Mouse (Mus musculus): Measurements from ENCODE around the gene Zic4. TPM values are rescaled to one million over a fixed set of nuclear protein-coding genes. Genes with fewer than 3 reads are reported as not detected.

Zic4 gene
- polyA plus RNA-seq, 1 experiment: 0.02 TPM

DNA sequence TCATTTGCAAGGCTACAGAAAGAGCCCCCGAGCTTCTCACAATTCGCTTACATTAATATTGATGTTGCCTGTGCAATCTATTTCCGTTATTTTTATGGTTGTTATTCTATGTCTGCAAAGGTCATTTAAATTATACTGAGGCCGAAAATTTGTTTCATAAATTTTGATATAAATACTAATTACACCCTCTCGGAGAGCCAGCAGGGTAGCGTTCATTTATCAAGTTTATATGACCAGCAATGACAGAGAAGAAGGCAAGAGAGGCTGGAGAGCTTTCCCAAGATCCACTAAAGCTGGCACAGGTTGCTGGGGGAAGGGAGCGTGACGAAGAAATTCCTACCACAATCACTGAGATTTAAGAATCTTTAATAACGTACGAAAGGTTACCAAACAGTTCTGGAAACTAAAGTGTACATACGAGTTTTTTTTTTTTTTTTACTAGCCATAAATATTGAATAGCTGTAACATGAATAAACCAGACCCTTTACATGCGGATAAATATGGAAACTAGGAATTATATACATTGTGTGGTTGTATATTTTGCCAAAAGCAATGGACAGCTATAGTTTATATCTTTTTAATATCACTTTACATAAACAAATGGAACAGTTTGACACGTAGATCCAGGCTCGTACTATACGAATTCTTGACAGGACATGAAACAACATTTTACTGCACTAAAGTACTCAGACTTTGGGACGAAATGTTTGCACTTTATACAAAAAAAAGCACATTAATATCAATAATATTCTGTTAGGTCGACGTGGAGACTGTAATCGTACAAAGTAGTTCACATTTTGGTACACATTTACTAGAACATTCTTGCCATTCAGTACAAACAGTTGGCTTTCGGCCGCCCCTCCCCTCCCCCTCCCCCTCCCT lies 1.8 kb upstream of the Zic4 start:
- H3K9me3 ChIP-seq (ENCODE audit: control insufficient read depth, low read length): peaks cover 5% of the 10 kb centered on the region; the same call in 1 of the 2 replicates
- no peak overlapping the region for H3K4me3 ChIP-seq (replicated peaks)
- H3K27me3 ChIP-seq (ENCODE audit: control insufficient read depth): peaks cover 96% of the 10 kb centered on the region
- no peaks in the 10 kb centered on the region for H3K36me3 ChIP-seq (ENCODE audit: control insufficient read depth)
- no peaks in the 10 kb centered on the region for H3K4me1 ChIP-seq (ENCODE audit: control insufficient read depth)
- TF ChIP-seq TAL1 (IDR thresholded peaks at IDR 0.05; ENCODE audit: low read length): no peak

DNA sequence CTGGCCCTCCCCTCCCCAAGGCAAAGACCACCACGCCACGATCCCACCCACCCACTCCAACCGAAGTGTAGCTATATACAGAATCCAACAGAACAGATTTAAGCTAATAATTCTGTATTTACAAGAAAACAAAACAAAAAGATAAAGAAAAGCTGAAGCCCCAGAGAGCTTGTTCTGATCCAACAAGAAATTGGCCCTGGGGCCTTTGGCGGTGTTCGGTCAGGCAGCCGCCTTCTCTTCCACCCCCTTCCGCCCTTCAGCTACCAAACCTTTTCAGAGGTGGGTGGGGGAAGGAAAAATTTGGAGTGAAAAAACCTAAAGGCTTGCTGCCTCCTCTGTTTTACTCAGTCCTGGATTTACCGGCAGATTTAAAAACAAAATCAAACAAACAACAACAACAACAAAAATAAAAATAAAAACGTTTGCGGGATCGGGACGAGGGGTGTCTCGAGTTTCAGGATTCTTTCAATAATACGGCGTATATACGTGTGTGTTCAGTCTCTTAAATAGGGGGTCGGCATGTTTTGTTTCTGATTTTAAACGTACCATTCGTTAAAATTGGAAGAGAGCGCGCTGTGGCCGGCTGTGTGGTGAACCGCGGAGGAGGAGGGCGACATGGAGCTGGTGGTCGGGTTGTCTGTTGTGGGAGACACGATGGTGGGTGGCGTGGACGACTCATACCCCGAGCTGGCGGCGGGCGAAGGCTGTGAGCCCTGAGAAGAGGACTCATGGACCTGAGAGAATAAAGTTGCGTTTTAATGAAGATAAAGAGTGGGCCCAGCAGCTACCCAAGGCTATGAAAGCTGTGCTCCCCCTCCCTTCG lies 969 bp upstream of the Zic4 start:
- H3K4me1 ChIP-seq (ENCODE audit: control insufficient read depth): no peaks in the 10 kb centered on the region
- peaks cover 5% of the 10 kb centered on the region; the same call in 1 of the 2 replicates for H3K9me3 ChIP-seq (ENCODE audit: control insufficient read depth, low read length)
- no peak overlapping the region for H3K4me3 ChIP-seq (replicated peaks)
- H3K36me3 ChIP-seq (ENCODE audit: control insufficient read depth): no peaks in the 10 kb centered on the region
- no peak for TF ChIP-seq GATA1 (IDR thresholded peaks at IDR 0.05; ENCODE audit: low read length)
- no peak for TF ChIP-seq TAL1 (IDR thresholded peaks at IDR 0.05; ENCODE audit: low read length)
- peaks cover 96% of the 10 kb centered on the region for H3K27me3 ChIP-seq (ENCODE audit: control insufficient read depth)

DNA sequence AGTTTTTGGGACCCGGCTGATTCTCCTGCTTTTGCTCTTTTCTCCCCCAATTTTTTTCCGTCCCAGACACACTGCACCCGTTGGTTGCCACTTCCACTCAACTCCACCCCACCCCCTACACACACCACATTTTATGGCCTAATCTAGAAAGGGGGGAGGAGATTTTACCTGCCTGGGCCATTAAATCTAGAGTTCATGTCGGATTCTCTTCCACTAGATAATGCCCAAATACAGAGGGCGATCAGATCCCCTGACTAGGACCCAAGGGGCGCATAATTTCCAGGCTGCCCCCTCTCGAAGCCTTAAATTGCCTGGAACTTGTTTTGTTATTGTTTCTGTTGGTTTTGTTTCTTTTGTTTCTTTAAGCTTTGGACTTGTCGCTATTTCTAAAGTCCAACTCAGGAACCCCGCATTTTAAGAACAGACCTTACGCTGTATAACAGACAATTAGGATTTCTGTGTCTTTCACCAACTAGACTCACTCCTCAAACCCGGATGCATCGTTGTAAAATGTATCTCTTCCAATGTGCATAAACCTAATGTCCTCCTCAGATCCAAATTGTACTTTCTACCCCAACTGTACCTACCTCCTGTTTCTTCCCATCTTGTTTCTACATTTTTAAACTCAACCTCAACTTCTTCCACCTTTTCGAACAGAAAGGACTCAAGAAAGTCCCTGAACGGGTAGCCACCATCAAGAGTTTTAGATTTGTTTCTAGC lies 958 bp downstream of the Zic4 start:
- peaks cover 5% of the 10 kb centered on the region; the same call in 1 of the 2 replicates for H3K9me3 ChIP-seq (ENCODE audit: control insufficient read depth, low read length)
- TF ChIP-seq GATA1 (IDR thresholded peaks at IDR 0.05; ENCODE audit: low read length): no peak
- no peak for TF ChIP-seq TAL1 (IDR thresholded peaks at IDR 0.05; ENCODE audit: low read length)
- no peak overlapping the region for H3K4me3 ChIP-seq (replicated peaks)
- H3K36me3 ChIP-seq (ENCODE audit: control insufficient read depth): no peaks in the 10 kb centered on the region
- H3K4me1 ChIP-seq (ENCODE audit: control insufficient read depth): no peaks in the 10 kb centered on the region
- peaks cover 96% of the 10 kb centered on the region for H3K27me3 ChIP-seq (ENCODE audit: control insufficient read depth)

DNA sequence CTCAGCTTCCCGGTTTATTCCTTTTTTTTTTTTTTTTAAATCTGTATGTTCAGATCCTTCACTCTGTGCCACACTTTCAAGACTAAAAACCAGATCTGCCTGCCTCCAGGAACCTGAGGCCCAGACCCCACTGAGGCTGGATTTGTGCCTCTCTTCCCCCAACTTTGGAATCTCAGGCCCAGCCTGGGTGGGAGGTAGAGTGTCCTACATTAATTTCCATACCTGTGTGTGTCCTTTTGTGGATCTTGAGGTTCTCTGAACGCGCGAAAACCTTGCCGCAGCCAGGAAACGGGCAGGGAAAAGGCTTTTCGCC lies 1.6 kb downstream of the Zic4 start:
- Histone ChIP-seq H3K4me1 (ENCODE audit: control insufficient read depth) (no peaks in the 10 kb centered on the region), H3K36me3 (ENCODE audit: control insufficient read depth) (no peaks in the 10 kb centered on the region), H3K9me3 (ENCODE audit: control insufficient read depth, low read length) (peaks cover 5% of the 10 kb centered on the region; the same call in 1 of the 2 replicates), H3K4me3 (replicated peaks) (no peak overlapping the region), H3K27me3 (ENCODE audit: control insufficient read depth) (peaks cover 99% of the 10 kb centered on the region)
- TF ChIP-seq TAL1 (IDR thresholded peaks at IDR 0.05; ENCODE audit: low read length) (no peak), GATA1 (IDR thresholded peaks at IDR 0.05; ENCODE audit: low read length) (no peak)

DNA sequence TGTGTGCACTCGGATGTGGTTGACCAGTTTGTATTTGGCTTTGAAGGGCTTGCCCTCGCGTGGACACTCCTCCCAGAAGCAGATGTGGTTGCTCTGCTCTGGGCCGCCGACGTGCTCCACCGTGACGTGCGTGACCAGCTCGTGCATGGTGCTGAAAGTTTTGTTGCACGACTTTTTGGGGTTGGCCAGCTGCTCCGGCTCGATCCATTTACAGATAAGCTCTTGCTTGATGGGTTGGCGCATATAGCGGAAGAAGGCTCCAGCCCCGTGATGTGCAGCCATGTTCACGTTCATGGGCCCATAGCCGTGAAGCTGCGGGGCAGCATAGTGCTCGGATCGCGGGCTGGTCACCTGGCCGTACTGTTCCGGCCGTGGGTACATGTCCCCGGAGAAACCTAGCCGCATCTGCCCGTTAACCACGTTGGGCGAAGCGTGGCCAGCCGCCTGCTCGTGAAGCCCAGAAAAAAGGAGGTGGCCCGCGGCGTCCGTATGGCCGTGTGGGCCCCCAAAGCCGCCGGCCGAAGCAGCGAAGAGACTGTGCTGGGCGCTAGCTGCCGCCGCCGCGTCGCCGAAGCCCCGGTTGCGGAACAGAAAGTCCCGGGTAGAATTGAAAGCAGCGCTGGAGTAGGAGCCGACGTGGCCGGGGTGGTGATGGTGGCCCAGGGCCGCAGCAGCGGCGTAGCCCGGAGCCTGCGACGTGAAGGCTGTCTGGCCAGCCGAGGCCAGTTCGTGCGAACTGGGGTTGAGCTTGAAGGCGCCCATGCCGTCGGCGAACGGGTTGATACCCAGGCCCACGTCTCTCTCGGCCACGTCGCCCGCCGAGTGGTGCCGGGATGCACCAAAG lies 2.1 kb downstream of the Zic4 start:
- no peaks in the 10 kb centered on the region for H3K36me3 ChIP-seq (ENCODE audit: control insufficient read depth)
- TF ChIP-seq TAL1 (IDR thresholded peaks at IDR 0.05; ENCODE audit: low read length) (no peak), GATA1 (IDR thresholded peaks at IDR 0.05; ENCODE audit: low read length) (no peak)
- no peak overlapping the region for H3K4me3 ChIP-seq (replicated peaks)
- peaks cover 99% of the 10 kb centered on the region for H3K27me3 ChIP-seq (ENCODE audit: control insufficient read depth)
- peaks cover 5% of the 10 kb centered on the region; the same call in 1 of the 2 replicates for H3K9me3 ChIP-seq (ENCODE audit: control insufficient read depth, low read length)
- no peaks in the 10 kb centered on the region for H3K4me1 ChIP-seq (ENCODE audit: control insufficient read depth)

DNA sequence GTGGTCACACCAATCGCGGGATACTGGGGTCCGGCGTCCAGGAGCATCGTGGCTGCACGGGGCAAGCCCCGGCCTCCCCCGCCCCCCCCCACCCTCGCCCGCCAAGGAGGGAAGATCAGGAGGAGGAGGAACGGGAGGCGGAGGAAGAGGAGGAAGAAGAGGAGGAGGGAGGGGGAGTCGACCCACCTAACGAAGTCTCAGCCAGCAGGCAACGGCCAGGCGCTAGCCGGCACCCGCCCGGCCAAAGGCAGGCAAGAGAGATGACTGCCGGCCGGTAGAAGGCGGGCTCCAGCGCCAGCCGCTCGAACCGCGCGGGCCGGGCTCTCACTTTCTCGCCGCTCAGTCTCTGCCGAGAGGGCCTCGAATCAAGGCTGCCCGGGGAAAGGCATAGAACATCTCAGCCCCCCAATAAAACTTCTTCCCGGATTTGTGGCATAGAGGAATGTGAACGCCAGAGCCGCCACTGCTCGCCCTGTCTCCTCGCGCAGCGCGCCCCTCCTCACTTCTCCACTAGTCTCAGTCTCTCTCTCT lies 2.8 kb downstream of the Zic4 start:
- peaks cover 99% of the 10 kb centered on the region for H3K27me3 ChIP-seq (ENCODE audit: control insufficient read depth)
- no peaks in the 10 kb centered on the region for H3K36me3 ChIP-seq (ENCODE audit: control insufficient read depth)
- no peak for TF ChIP-seq TAL1 (IDR thresholded peaks at IDR 0.05; ENCODE audit: low read length)
- TF ChIP-seq GATA1 (IDR thresholded peaks at IDR 0.05; ENCODE audit: low read length): no peak
- no peak overlapping the region for H3K4me3 ChIP-seq (replicated peaks)
- no peaks in the 10 kb centered on the region for H3K4me1 ChIP-seq (ENCODE audit: control insufficient read depth)
- H3K9me3 ChIP-seq (ENCODE audit: control insufficient read depth, low read length): peaks cover 5% of the 10 kb centered on the region; the same call in 1 of the 2 replicates

DNA sequence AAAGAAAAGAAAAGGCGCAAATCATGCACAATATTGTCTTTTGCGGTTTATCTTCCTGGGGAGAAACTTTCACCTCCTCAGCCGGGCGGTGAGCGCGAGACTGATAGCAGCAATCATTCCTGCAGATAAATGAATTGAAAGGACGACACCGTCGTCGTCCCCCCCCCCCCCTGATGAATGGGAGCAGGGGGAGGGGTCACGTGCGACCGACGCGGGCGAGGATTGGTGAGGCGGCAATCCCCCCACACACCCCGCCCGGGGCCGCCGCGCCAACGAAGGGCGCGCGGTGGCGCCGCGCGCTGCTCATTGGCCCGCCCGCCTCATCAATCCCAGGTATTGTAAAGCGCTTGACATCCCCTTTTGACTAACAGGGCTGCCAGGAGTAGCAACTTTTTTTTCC lies 3.5 kb downstream of the Zic4 start, which contains the start of gene Zic1:
Gene Zic1 (minus strand): TSS at position 147 of the 400 bp plus-strand sequence.
- Histone ChIP-seq H3K27me3 (ENCODE audit: control insufficient read depth) (peaks cover 99% of the 10 kb centered on the region), H3K4me3 (replicated peaks) (no peak within 1 kb of the TSS), H3K4me1 (ENCODE audit: control insufficient read depth) (no peaks in the 10 kb centered on the region), H3K9me3 (ENCODE audit: control insufficient read depth, low read length) (peaks cover 5% of the 10 kb centered on the region; the same call in 1 of the 2 replicates), H3K36me3 (ENCODE audit: control insufficient read depth) (no peaks in the 10 kb centered on the region)
- TF ChIP-seq GATA1 (IDR thresholded peaks at IDR 0.05; ENCODE audit: low read length) (no peak), TAL1 (IDR thresholded peaks at IDR 0.05; ENCODE audit: low read length) (no peak)

Measured in erythroblast, embryonic 14.5 days (primary cell).